Mouse (Mus musculus) lung, postnatal 14 days (tissue): ENCODE measurements at regions not wholly inside any gene's neighbourhood (a gene's known extent, or its start where the extent isn't known, plus 50 kb on each side); places are given as distances from the start of the nearest gene placed in this dataset.
"Not testable (repeated sequence)": the region's sequence is repeated elsewhere in the genome, so short reads cannot be mapped to it uniquely, and the experiment has no call there.

Experiments
- DNase-seq: peaks from one replicate; pipeline ENCODE4 v3.0.0; 2021

- DNase-seq = not testable (repeated sequence)
Observed at GRCm38 (mm10) chr10:103507051-103507450, 139.5 kb downstream of the Slc6a15 start.

DNA sequence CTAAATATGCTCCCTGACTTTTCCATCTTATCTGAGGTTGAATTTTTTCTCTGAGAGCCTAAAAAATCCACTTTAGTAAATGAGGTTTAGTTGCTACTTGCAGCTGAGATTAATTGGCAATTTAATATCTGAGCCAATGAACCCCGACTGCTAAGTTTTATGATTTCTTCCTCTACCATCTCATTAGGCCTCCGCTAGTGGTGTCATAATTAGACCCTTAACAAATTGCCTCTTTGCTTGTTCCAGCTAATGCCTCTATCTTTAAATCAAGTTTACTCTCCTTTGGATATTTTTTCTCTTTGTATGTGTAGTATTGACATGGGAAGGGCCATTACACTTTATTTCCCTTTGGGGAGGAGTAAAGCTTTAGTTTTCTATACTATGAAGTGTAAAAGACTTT is 176.9 kb downstream of the Slc6a15 start:
- DNase-seq = no peak

DNA sequence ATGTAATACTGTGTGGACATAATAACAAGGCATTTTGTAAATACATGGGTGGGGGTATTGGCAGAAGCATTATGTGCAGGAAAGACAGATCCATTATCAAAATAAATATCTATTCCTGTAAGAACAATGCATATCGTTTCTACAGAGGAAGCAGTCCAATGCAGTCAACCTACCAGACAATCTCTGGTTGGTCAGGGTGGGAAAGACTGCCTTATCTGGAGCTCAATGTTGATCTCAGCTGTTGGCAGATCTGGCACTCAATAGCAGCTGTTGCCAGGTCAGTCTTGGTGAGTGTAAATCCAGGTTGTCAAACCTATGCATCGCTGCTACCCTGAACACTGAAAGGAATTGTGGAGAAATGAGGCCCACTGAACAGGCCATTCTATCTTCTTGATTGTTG is 181.9 kb downstream of the Slc6a15 start:
- DNase-seq = no peak

DNA sequence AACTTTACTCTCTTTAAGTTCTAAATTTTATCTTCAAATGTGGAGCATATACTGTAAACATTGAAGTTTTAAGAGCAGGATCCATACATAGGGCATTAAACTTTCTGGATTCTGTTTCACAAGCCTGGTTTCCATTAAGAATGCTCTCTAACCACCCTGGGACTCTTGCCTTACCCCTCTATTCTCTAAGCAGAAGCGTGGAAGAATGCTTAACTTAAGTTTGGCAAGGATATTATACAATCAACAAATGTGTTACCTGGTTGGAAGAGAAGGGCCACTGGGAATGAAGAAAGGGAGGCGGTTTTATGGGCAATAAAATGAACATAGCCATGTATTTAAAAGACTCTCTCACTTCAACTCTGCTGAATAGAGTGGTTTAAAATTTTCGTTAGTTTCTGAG is 217.5 kb downstream of the Slc6a15 start:
- DNase-seq = no peak

DNA sequence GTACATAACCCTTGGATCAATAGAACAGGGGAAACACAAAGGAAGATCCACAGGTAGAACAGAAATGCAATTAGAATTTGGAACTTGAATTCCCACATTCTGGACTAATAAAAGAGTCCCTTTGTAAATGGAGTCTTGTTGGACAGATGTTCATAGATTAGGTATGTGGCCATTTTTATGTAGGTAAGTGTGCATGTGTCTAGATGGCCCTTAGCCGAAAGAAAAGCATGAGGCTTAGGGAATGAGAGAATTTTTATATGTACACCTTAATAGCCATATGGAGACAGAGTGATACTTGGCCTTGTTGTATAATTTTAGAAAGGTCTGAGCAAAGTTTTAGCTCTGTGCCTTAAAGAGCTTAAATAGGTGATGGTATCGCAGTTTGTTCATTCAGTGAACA is 217.9 kb downstream of the Slc6a15 start:
- no peak for DNase-seq

DNA sequence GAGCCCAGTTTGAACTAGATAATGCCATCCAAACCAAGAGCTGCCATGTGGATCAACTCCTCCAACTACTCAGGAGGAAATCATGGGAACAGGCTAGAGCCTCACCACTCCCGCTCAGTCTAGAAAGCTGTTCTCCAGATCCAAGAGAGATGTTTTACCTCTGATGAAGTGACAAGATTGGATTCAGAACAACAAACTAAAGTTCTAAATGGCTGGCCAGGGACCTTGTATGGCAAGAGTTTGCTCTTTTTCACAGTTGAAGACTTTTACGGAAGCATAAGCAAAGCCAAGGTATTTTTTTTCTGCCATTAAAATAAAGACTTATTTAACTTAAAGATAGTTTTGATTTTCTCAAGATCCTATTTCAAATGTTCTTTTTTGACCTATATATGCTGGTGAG is 224.4 kb downstream of the Slc6a15 start:
- no peak for DNase-seq

- no peak for DNase-seq
Observed at GRCm38 (mm10) chr10:103641162-103641561, 273.6 kb downstream of the Slc6a15 start.

- no peak for DNase-seq
Observed at GRCm38 (mm10) chr10:103649848-103650247, 282.3 kb downstream of the Slc6a15 start.

DNA sequence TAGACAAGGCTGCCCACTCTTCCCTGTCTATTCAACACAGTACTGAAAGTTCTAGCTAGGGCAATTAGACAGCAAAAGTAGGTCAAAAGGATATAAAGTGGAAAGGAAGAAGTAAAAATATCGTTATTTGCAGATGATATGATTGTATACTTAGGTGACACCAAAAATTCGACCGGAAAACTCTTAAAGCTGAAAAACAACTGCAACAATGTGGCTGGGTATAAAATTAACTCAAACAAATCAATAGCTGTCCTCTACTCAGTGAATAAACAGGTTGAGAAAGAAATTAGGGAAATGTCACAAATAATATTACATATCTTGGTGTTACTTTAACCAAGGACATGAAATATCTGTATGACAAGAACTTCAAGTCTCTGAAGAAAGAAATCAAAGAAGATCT is 305.5 kb downstream of the Slc6a15 start:
- DNase-seq = no peak

- no peak for DNase-seq
Observed at GRCm38 (mm10) chr10:103673765-103674164, 306.2 kb downstream of the Slc6a15 start.

DNA sequence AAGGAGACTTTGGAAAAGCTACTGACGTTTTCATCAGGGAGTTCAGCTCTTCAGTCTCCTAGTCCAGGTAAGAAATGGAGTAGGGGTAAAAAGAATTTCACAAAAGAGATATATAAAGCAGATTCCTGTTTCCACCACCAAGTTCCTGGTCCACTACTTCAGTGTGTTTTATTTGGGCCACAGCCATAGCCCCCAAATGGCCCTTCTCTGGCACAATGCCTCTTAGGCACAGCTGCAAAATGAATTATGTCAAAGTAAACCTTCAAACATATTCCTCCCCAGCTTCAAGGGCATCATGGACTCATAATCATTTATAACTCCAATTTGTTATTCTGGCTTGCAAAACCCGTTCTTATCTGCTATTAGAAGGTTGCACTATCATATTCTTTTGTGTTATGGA is 325.1 kb downstream of the Slc6a15 start:
- peak; percentile 0 for DNase-seq

GRCm38 (mm10) chr10:103715080-103715725 is 347.6 kb downstream of the Slc6a15 start:
- no peak for DNase-seq

DNA sequence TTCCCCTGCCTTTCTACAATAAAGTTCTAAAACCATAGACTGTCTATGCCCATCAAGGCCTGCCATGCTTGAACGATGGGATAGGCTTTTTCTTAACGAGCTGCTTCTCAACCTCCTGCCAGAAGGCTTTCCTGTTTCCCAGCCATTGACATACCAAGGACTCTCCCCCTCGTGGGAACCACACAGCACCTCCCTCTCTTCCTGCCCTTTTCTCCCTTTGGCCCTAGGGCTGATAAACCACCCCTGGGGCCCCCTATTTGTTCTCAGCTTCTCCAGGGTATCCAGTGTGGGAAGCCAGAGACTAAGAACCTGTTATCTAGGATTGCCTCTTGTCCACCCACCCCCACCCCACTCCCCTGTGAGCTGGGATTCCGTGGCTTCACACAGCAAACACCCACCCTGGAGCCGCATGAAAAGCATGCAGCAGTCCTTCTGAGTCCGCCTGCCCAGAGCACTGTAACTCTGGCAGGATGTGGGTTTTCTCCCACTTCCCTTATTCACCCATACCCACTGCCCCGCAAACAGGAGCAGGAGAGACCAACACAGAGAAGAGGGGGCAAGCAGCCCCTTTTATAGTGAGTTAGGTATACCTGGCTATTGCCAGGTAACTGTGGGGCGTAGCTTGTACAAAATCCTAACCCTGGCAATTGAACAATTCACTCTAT is 351.5 kb downstream of the Slc6a15 start:
- DNase-seq = no peak

- no peak for DNase-seq
Observed at GRCm38 (mm10) chr10:103726680-103727079, 359.1 kb downstream of the Slc6a15 start.

DNA sequence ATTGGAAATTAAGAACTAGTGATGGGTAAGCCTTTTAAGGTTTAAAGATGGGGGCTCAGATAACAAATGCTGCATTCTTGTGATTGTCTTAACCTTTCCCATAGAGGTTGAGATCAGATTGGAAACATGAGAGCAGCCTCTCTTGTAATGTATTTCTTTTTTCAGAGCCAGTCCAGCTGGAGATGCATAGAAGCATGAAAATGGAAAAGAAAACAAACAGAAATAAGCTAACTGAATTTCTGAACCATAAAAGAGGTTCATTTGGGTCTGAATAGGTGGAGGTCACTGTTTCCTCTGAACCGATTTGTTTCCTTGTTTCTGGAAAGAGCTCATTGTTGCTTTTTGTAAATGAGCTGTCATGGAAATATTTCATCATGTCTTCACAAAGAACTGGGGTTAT is 363.9 kb downstream of the Slc6a15 start:
- no peak for DNase-seq

DNA sequence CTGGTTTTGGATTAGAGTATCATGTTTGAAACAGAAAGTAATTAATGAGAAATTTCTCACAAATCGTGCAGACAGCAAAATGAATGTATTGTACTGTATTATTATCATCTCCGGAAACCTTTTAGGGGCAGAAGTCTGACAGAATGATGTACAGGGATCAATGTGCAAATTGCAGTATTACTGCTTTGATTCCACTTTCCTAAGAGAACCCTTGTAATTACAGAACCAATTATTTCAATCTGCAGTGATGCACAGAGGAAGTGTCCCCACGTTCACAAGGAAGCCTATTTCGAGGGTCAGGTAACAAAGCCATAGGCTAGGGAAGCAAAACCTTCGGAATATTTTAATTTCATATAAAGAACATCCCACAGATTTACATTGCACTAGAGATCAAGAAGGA is 364.4 kb downstream of the Slc6a15 start:
- no peak for DNase-seq

GRCm38 (mm10) chr10:103780127-103780526 is 362.7 kb upstream of the Gm21293 start:
- no peak for DNase-seq

DNA sequence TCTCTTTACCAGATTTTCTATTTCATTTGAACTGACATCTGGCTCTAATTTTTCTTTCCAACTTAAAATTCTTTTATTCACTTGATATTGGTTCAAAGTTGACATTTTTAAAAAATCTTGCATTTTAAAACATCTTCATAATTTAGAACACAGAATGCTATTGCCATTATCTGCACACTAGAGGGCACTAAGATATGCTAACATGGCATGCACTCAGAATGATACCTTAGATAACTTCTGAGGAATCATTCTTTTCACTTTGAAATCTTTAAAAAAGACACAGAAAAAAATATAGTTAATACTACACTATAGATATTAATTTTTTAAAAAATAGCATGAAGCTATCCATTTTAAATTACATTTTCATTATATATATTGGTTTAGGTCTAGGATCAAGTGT is 357.9 kb upstream of the Gm21293 start:
- DNase-seq = no peak

- DNase-seq = no peak
Observed at GRCm38 (mm10) chr10:103829079-103829478, 313.7 kb upstream of the Gm21293 start.

DNA sequence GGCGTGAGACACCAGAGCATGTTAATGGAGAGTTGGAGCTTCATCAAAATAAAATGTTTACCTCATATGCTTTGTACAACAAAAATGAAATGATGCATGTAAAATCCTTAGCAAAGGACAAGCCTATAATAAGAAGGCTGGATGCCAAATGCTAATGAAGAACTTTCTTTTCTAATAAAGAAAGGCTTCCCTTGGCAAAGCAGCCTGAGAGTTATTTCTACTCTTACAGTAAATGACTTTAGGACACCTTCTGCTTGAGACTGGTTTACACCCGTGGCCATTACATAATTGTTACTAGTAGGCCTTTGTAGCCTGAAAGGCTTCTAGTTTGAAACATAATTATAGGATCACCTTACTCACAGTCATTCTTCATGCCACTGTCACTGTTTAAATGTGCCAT is 310.7 kb upstream of the Gm21293 start:
- no peak for DNase-seq

DNA sequence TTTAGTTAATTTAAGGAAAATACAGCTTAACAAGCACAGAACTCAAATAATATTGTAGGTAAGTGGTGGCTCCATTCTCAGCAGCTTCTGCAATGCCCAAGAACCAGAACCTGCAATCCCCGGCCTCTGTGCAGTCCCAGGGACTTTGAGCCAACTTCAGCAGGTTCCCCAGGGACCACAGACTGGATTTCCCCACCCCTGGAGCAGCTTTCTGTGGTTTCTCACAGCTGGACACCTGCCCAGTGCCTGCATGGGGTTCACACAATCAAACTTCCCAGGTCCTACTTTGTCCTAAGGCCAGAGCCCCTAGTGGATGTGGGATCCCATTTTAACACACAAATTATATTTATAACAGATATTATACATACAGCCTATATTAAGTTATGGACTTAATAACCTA is 287.6 kb upstream of the Gm21293 start:
- no peak for DNase-seq

- DNase-seq = no peak
Observed at GRCm38 (mm10) chr10:103860890-103861289, 281.9 kb upstream of the Gm21293 start.

- no peak for DNase-seq
Observed at GRCm38 (mm10) chr10:103862120-103862519, 280.7 kb upstream of the Gm21293 start.

- no peak for DNase-seq
Observed at GRCm38 (mm10) chr10:103863909-103864308, 278.9 kb upstream of the Gm21293 start.

DNA sequence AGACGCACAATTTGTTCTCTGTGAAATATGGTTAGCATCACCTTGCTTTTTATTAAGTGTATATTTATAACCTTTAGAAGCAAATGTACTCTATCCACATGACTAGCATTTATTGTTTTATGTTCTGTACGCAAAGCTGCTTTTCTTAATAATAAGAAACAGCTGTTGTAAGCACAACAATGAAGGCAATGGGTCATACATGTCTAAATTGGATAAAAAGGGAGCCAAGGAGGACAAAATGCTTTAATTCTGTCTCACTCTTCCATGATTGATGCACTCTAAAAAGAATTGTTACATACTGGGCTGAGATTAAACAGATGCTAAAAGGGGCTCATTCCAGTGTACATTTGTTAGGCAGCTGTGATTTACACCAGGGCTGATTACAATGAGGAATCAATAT is 232.7 kb upstream of the Gm21293 start:
- DNase-seq = no peak
